Mouse (Mus musculus): ENCODE results near the gene Dennd1c.
A peak's percentile ranks its signal among the peaks of the same experiment; 100 is the strongest.
"Not testable (repeated sequence)": the region's sequence is repeated elsewhere in the genome, so short reads cannot be mapped to it uniquely, and the experiment has no call there.

Dennd1c gene

DNA sequence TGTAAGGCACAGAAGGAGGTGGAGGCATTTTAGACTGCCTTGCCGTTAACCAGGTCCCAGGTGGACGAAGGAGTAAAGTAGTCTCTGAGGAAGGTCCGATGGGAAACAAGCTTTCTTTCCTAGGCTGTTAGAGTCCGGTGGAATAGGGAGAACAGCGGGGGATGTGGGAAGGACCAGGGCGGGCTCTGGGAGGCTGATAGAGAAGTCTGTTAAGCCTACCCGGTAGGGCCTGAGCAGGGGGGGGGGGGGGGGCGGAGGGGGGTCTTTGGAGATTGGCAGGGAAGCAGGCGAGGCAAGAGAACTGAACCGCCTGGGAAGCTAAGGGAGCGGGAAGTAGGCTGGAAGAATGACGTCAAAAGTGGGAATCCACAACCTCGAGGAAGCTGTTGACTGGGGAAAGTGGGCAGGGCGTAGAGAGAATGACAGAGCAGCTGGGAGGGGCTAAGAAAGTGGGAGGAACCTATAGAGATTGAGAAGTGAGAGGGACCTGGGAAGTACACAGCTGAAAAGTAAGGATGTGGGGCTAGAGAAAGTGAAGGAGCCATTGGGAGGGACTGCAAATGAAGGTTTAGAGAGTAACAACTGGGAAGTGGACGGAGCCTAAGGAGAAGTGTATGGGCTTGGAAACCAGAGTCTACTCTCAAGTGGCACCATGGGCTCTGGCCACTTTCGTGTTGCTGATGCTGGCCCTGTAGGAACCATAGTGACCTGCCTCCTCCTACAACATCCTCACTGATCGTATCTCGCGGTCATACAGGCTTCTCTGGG lies 17.7 kb upstream of the Dennd1c start:
- DNase-seq: no peak

DNA sequence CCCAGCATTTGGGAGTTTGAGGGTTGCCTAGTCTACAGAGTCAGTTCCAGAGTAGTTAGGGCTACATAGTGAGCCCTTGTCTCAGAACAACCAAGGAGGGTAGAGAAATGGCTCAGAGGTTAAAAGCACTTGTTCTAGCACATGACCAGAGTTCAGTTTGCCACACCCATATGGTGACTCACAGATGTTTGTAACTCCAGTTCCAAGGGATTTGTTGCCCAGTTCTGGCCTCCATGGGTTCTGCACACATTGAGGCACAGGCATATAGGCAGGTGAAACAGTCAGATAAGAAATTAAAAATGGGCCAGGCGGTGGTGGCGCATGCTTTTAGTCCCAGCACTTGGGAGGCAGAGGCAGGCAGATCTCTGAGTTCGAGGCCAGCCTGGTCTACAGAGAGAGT lies 15.9 kb upstream of the Dennd1c start:
- DNase-seq: no peak

DNA sequence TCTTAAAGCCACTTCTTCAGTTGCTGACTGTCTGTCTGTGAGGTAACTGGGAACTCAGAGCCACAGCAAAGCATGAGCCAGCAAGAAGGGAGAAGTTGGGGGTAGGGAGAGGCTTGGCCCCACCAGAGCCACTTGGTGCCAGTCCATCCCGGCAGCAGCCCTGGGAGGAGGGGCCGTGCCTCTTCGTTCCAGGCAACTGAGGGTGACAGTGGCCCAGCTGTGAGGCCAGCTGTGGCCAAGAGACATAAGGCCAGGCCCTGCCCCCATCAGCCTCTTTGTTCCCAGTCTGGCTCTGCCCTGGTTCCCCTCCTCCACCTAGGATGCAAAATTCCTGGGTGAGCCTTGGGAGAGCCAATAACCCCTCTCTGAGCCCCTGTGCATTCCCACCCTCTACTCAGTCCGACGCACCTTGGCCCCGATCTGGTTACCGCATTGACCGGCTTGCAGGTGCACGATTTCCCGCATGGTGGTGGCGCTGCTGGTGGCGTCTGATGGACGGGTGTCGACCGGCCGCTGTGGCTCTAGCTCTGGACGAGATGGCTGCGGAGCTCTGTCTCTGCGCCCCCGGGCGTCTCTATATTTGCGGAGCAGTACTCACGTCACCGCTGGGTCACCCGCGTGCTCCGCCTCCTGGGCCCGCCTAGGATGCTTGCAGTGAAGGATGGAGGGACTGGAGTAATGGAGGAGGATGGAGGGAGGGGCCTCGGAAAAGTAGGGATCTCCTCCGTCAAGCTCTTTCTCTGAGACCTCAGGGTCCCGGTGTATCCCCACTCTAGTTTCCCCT lies 8.9 kb upstream of the Dennd1c start, which contains the start of gene Tubb4a:
TSS of gene Tubb4a (minus strand) at position 734 of the 784 bp plus-strand sequence.
- peak; percentile 93 for DNase-seq

DNA sequence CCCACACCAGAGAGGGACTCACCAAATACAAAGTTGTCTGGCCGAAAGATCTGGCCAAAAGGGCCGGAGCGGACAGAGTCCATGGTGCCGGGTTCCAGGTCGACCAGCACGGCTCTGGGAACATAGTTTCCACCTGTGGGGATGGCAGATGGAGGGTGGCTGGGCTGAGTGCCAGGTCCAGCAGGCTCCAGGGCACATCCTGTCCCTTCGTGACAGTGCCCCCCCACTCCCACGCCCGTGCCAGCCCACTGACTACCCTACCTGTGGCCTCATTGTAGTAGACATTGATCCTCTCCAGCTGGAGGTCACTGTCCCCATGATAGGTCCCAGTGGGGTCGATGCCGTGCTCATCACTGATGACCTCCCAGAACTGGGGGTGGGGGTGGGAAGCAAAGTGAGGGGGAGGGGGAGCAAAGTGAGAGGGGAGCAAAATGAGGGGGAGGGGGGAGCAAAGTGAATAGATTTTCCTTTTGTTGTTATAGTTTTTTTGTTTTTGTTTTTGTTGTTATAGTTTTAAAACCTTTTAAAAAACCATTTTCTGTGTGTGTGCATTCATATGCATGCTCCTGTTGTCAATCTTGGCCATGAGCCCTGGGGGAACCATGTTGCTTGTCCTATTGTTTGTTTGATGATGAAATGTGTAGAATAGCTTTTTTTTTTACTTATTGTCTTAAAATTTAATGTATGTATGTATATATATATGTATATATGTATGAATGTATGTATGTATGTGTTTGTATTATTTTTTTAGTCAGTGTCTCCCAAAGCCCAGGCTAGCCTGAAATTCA lies 7.8 kb upstream of the Dennd1c start:
- DNase-seq: peak; percentile 99

DNA sequence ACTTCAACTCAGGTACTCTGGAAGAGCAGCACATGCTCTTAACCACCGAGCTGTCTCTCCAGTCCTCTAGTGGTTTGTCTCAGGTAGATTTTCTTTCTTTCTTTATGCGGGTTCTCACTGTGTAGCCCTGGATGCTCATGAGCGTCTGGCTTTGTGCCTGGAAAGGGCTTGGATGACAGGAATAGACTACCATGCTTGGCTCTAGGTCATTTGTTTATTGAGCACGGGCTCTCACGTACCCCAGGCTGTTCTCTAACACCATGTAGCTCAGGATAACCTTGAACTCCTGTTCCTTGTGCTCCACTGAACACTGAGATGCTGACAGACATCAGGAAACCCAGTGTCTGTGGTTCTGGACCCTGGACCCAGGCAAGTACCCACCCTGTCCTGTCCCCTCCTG lies 4.2 kb upstream of the Dennd1c start:
- DNase-seq: peak; percentile 71 to 80

DNA sequence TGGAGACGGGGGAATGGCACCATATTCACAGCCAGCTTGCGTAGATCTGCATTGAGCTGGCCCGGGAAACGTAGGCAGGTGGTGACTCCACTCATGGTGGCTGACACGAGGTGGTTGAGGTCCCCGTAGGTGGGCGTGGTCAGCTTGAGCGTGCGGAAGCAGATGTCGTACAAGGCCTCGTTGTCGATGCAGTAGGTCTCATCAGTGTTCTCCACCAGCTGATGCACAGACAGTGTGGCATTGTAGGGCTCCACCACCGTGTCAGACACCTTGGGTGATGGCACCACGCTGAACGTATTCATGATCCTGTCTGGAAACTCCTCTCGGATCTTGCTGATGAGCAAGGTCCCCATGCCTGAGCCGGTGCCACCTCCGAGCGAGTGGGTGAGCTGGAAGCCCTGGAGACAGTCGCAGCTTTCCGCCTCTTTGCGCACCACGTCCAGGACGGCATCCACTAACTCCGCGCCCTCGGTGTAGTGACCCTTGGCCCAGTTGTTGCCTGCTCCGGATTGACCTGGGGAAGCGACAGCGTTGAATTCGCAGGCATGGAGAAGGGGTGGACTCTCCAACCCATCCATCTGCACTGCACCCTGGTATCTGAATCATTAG lies 3.0 kb upstream of the Dennd1c start:
- DNase-seq: peak in 1 of 2 experiments; percentile 24

DNA sequence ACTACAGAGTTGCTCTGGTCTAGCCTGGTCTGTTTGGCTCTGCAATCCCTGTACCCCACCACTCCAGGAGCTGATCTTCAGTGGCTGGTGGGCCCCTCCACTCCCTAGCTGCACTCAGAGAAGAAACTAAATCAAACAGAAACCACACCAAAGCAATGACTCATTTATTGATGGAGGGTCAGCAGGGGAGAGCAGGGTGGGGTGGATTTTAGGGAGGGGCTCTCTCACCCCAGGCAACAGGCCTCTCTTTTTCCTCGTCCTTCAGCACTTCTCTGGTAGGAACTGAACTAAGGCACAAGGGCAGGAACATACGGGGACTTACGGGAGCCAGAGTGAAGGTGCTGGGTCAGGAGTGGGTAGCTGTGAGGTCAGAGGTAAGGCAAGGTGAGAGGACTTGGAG lies 1.6 kb upstream of the Dennd1c start:
- no peak for DNase-seq

DNA sequence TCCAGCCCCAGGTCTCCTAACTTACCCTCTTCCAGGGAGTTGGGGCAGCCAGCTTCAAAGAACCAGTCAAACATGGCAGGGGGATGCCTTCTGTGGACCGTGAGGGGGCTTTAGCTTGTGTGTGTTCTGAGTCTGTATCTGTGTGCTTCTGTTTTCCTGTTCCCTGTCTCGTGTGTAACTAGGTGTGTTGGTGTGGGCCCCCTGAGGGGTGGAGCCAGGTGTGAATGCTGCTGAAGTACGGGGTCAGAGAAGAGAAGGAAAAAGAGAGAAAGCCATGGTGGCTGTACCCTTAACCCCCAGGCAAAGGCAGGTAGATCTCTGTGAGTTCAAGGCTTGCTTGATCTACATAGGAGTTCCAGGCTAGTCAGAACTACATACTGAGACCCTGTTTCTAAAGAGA lies 1.4 kb downstream of the Dennd1c start:
- no peak for DNase-seq

DNA sequence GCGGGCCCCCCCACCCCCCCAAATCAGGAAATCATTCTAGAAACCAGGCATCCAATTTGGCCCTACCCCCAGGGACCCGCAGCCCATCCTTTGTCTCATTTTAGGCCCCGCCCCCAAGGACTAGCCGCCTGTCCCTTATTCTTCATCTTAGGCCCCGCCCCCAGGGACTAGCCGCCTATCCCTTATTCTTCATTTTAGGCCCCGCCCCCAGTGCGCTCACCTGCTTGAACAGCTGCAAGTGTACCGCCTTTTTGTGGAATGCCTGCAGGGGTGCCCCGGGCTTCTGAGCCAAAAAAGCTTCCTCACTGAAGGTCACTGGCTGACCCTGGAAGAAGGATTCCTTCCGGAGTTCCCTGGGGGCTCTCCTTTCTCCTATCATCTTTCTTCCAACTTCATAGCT lies 7.6 kb downstream of the Dennd1c start:
- DNase-seq: no peak

DNA sequence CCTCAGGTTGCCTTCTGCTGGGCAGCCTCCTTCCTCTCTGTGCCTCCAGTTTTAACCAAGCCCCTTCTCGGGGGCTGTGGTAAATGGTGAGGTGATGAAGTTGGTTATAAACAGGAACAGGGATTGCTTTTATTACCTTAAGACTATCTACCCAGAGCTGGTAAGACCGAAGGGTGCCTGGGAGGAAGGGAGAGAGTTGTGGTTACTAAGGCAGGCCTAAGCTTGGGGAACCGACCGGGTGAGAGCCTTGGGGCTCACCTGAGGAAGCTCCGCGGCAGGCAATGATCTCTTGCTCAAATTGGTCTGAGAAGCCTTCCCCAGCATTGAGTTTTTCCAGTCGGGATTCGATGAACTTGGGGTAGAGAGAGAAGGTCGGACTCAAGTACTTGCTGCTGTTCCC lies 8.0 kb downstream of the Dennd1c start:
- DNase-seq: no peak

DNA sequence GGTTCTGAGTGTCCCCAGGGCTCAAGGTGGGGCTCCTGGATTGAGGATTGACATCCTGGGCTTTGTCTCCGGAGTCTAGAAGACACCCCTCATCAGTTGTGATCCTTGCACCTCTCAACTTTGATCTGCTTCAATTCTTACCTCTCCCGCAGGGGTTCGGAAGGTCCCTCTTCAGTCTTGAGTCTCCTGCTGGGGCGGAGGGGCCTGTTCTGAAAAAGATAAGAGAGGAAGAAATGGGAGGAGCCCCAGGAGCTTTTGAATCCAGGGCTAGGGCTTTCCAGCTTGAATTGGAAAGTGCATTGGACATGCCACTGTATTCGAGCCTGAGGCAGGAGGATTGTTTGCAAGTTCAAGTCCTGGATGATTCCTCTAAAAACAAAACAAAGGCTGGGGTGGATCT lies 11.4 kb downstream of the Dennd1c start:
- no peak for DNase-seq

DNA sequence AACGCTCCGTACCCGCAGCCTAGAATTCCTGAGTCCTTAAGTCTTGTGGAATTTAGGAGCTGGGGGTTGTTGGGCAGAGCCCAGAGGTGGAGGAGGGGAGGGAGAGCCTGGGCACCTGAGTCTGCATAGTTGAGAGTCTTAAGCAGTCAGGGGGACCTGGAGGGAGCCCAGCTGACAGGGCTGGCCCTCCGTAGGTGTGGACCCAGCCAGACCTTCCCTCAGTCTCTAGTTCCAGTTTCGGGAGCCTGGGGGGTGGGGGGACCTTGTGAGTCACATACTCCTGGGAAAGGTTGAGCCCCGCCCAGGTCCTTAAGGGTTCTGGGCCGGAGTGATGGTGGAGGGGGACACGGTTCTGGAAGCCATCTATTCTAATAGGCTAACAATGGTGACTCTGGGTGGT lies 15.3 kb downstream of the Dennd1c start:
- DNase-seq: no peak

DNA sequence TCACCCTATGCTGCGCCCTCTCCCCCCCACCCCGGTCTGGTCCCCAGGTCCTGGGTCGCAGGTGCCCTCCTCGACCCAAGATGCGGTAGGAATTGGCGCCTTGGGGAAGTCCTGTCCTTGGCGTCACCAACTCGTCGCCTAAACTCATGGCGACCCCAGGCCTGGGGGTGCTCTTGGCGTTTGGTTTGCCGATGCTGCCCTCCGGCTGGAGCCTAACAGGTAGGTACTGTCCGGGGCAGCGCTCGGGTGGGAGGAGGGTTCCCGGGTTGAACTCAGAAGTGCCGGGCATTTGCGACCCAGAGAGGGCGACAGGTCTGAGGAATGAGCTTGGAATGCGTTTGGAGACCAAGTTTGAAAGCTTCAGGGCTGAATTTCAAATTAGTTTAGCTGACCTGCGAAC lies 15.8 kb downstream of the Dennd1c start:
- DNase-seq: no peak

DNA sequence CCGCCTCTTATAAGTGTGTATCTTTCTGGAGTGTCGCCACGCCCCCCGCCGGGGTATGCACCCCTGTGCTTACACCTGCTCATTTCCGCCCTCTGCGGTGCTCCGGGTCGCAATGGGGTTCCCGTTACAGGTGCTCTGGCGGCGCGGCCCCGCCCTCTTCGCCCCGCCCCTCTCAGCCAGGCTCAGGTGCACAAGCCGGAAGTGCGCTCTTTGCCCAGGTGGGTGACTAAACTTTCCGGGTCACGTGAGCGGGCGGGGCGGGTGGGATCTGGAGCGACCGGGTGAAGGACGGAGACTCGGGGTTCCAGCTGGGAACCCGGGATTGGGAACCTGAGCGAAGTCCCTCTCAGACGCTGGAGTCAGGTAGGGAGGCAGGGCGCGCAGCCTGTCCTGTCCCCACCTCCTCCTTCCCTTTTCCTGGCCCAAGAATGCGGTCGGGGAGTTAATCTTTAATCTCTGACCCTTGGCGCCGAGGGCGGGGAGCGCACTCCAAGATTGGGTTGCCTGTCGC lies 16.2 kb downstream of the Dennd1c start:
- peak in 1 of 2 experiments; percentile 56 for DNase-seq

DNA sequence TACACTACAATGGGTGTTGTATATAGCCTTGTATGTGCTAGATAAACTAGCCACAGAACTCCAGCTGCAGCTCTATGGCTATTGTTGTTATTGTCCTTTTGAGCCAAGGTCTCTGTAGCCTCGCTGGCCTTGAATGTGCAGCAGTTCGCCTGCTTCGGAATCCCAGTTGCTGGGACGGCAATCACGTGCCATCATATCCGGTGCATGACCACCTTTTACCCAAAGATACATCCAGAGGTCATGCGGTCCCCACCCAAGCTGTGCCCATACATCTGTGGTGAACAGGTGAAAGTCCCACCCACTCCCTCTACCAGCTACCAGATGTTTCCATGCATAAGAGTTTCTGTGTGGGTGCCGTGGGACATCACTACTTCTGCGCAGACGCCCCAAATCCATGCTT lies 17.2 kb downstream of the Dennd1c start:
- DNase-seq: no peak

DNA sequence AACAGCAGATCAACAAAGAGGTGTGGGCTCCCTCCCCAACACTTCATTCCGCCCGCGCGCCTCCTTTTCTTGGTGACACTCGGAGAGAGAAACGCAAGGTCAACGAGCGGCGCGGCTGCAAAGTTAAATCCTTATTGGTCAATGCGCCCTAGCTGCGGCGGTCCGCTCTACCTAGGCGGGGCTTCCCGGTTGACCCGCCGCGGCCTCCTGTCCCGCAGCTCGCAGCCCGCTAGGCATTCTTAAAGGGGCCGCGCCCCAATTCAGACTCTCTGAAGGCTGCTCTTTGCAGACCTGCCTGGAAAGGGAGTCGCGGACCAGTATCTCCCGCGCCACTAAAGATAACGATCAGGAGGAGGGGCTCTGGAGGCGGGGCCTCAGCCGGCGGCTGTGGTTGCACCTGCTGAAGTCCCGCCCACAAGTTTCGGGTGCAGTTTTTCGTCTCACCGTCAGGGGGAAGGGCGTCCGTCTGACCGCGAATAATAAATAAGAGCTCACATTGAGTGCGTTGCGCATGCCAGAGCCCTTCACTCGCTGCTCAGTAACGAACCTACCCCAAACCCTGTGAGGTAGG lies 18.0 kb downstream of the Dennd1c start:
- peak; percentile 96 to 98 for DNase-seq

DNA sequence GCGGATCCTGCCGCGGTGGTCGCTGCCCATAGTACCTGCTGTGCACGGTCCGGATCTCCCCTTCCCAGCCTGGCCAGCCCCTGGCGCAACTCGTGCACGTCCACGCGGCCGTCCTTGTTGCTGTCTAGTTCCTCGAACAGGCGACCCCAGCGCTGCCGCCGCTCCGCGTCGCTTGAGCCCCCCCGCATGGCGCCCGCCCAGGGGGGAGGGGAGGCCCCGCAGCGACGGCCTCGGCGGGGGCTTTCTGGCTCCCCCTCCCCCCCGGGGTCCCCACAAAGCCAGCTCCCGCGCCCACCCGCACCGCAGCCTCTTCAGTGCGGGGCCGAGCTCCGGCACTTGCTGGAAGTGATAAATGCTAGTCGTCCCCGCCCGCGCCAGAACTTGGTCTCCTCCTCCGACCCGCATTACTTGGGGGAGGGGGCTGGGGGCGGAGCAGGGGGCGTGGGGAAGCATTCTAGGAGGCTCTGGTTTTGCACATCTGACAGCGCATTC lies 18.8 kb downstream of the Dennd1c start, which contains the start of gene Slc25a23:
TSS of gene Slc25a23 (minus strand) at position 378 of the 492 bp plus-strand sequence.
- DNase-seq: peak; percentile 71 to 74

DNA sequence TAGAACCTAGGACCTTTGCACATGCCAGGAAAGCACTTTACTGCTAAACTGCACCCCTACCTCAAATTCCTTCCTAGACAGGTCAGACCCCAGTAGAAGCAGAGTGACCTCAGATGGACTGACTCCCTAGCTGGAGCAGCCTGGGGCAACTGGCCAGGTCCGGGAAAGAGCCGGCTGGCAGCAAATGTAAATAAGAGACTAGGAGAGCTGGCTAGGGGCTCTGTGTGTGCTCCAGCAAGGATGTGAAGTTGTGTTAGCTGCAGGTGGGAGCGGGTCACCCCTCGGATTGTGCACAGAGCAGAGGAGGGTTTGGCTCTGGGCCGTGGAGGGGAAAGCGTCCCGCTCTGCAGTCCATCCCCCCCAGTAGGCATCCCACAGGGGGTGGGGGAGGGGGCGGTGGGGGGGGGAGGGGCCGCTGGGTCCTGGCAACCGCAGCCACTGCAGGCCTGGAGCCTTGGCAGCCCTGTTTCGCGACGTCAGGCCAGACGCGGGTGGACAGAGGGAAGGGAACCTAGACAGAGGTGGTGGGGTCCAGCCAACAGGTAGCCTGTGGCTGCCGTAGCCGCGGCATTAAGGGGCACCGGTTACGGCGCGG lies 19.3 kb downstream of the Dennd1c start, which contains the start of gene Crb3:
TSS of gene Crb3 (plus strand) at position 215 of the 595 bp plus-strand sequence.
- DNase-seq: peak; percentile 49 to 53

DNA sequence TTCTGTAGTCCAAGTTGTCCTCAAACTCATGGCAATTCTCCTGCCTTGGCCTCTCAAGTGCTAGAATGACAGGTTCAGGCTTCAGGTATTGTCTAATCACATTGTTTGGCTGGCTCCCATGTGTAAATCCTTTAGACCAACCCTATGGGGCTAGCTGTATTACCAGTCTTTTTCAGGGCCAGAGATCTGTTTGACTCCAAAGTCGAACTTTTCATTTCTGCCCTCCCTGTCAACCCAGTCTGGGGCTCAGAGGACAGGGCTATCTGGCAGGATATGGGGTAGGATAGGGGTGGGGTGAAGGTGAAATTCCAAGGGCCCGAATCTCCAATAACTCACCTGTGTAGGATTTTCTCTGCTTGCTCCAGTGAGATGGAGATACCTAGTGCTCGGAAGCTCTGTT lies 22.1 kb downstream of the Dennd1c start:
- no peak for DNase-seq

DNA sequence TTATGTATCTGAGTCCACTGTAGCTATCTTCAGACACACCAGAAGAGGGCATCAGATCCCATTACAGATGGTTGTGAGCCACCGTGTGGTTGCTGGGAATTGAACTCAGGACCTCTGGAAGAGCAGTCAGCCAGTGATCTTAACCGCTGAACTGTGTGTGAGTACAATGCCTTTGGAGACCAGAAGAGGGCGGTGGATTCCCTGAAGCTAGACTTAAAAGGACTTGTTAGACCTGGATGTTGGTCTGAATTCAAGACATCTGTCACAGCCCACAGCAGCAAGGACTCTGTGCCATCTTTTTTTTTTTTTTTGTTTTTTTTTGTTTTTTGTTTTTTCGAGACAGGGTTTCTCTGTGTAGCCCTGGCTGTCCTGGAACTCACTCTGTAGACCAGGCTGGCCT lies 26.6 kb downstream of the Dennd1c start:
- DNase-seq: not testable (repeated sequence)

DNA sequence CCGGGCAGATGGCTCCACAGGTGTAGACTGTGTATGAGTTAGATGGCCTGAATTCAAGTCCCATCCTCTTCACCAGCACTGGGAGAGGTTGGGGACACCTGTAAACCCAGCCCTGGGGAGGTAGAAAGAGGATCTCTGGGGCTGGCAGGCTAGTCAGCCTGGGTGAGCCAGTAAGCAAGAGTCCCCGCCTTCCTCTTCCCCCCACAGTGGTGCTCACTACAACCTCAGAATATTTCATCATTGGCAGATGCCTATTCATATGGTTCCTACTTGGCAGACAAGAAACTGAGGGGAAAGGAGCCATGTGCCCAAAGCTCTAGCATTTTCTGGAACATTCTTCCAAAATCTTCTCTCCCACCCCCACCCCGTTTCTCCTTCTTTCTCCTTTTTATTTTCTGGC lies 29.5 kb downstream of the Dennd1c start:
- DNase-seq: no peak

All from cerebellum, postnatal 36 days (tissue).